Mouse (Mus musculus) lung, postnatal 0 days (tissue): Measurements from ENCODE around the gene Ilf3.

ENCODE experiments used
- CTCF ChIP-seq: IDR thresholded peaks from 2 replicates; pipeline ENCODE4 v1.5.1; 2016; ENCODE audit warnings: antibody characterized with exemption, mild to moderate bottlenecking
- EP300 ChIP-seq: IDR thresholded peaks from 2 replicates; pipeline ENCODE4 v1.6.1; 2016; ENCODE audit warnings: antibody characterized with exemption, mild to moderate bottlenecking, control low read depth

DNA sequence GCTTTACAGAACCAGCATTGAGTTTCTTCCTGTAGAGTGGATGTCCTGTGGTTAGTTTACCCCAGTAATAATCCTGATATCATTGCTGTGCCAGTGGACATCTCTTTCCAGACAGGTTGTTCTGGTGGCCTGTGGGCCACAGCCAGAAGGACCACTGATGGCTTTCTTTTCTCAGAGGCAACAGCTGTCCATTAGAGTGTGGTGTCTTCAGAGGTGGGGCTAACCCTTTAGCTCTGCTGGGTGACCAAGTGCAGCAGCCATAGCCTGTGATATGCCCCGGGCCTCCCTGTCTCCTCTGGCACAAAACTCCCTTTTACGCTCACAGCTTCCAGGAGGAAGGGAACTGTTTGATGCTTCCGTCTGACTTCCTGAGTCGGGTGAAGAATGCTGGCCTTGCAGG lies 76.9 kb downstream of the Ilf3 start:
- TF ChIP-seq CTCF (no peak), EP300 (no peak)
